Mouse (Mus musculus): ENCODE measurements at regions not wholly inside any gene's neighbourhood (a gene's known extent, or its start where the extent isn't known, plus 50 kb on each side); places are given as distances from the start of the nearest gene placed in this dataset.

- no peaks in the 10 kb centered on the region for H3K36me3 ChIP-seq (ENCODE audit: control insufficient read depth, insufficient read depth, low read length)
- H3K4me3 ChIP-seq (ENCODE audit: low read length), result no peak overlapping the region
- no peaks in the 10 kb centered on the region for H3K4me1 ChIP-seq (replicated peaks; ENCODE audit: control insufficient read depth, insufficient read depth, low read length)
- no peak for ATAC-seq (ENCODE audit: low read depth)
- no peak overlapping the region for H3K4me2 ChIP-seq (ENCODE audit: low read depth, low read length)
- H3K27me3 ChIP-seq (ENCODE audit: control insufficient read depth, insufficient read depth, low read depth, low read length), result no peaks in the 10 kb centered on the region
- H3K9me3 ChIP-seq (ENCODE audit: control insufficient read depth, low read length), result no peaks in the 10 kb centered on the region
- no peak overlapping the region for H3K27ac ChIP-seq (ENCODE audit: low read length)
- H3K9ac ChIP-seq (ENCODE audit: low read length), result no peak overlapping the region
Observed at GRCm38 (mm10) chr7:68548176-68548575, 200.9 kb downstream of the Arrdc4 start.

GRCm38 (mm10) chr7:68544136-68544535 is 204.9 kb downstream of the Arrdc4 start:
- H3K9me3 ChIP-seq (ENCODE audit: control insufficient read depth, low read length), result no peaks in the 10 kb centered on the region
- no peak overlapping the region for H3K27ac ChIP-seq (ENCODE audit: low read length)
- no peaks in the 10 kb centered on the region for H3K4me1 ChIP-seq (replicated peaks; ENCODE audit: control insufficient read depth, insufficient read depth, low read length)
- no peak for ATAC-seq (ENCODE audit: low read depth)
- H3K9ac ChIP-seq (ENCODE audit: low read length), result no peak overlapping the region
- no peak overlapping the region for H3K4me3 ChIP-seq (ENCODE audit: low read length)
- H3K36me3 ChIP-seq (ENCODE audit: control insufficient read depth, insufficient read depth, low read length), result no peaks in the 10 kb centered on the region
- 64% methylated on average over 11 of the region's 11 CpGs for WGBS
- H3K27me3 ChIP-seq (ENCODE audit: control insufficient read depth, insufficient read depth, low read depth, low read length), result no peaks in the 10 kb centered on the region
- H3K4me2 ChIP-seq (ENCODE audit: low read depth, low read length), result no peak overlapping the region

- no peak for ATAC-seq (ENCODE audit: low read depth)
- H3K27ac ChIP-seq (ENCODE audit: low read length), result no peak overlapping the region
- H3K4me3 ChIP-seq (ENCODE audit: low read length), result no peak overlapping the region
- H3K27me3 ChIP-seq (ENCODE audit: control insufficient read depth, insufficient read depth, low read depth, low read length), result no peaks in the 10 kb centered on the region
- no peak overlapping the region for H3K9ac ChIP-seq (ENCODE audit: low read length)
- WGBS, result 77% methylated on average over 6 of the region's 6 CpGs
- H3K9me3 ChIP-seq (ENCODE audit: control insufficient read depth, low read length), result no peaks in the 10 kb centered on the region
- no peak overlapping the region for H3K4me2 ChIP-seq (ENCODE audit: low read depth, low read length)
- H3K36me3 ChIP-seq (ENCODE audit: control insufficient read depth, insufficient read depth, low read length), result no peaks in the 10 kb centered on the region
- H3K4me1 ChIP-seq (replicated peaks; ENCODE audit: control insufficient read depth, insufficient read depth, low read length), result no peaks in the 10 kb centered on the region
Observed at GRCm38 (mm10) chr7:68509096-68509495, 235.5 kb downstream of the Fam169b start.

- Histone ChIP-seq H3K9me3 (ENCODE audit: control insufficient read depth, low read length) (no peaks in the 10 kb centered on the region), H3K4me3 (ENCODE audit: low read length) (no peak overlapping the region), H3K4me1 (replicated peaks; ENCODE audit: control insufficient read depth, insufficient read depth, low read length) (0 out of 2 replicates have a peak, but pooled peaks cover 2% of the 10 kb centered on the region), H3K27me3 (ENCODE audit: control insufficient read depth, insufficient read depth, low read depth, low read length) (no peaks in the 10 kb centered on the region), H3K36me3 (ENCODE audit: control insufficient read depth, insufficient read depth, low read length) (no peaks in the 10 kb centered on the region), H3K4me2 (ENCODE audit: low read depth, low read length) (no peak overlapping the region), H3K9ac (ENCODE audit: low read length) (no peak overlapping the region), H3K27ac (ENCODE audit: low read length) (peak overlapping the region; percentile 34; the same call in 1 of the 2 replicates)
- 46% methylated on average over 6 of the region's 6 CpGs for WGBS
- peak; percentile 97 for ATAC-seq (ENCODE audit: low read depth)
Observed at GRCm38 (mm10) chr7:68491143-68491810, 217.6 kb downstream of the Fam169b start.

GRCm38 (mm10) chr7:68486676-68487075 is 213.0 kb downstream of the Fam169b start:
- WGBS, result 79% methylated on average over 3 of the region's 3 CpGs
- no peak overlapping the region for H3K27ac ChIP-seq (ENCODE audit: low read length)
- H3K9ac ChIP-seq (ENCODE audit: low read length), result no peak overlapping the region
- 0 out of 2 replicates have a peak, but pooled peaks cover 1% of the 10 kb centered on the region for H3K4me1 ChIP-seq (replicated peaks; ENCODE audit: control insufficient read depth, insufficient read depth, low read length)
- ATAC-seq (ENCODE audit: low read depth), result no peak
- H3K27me3 ChIP-seq (ENCODE audit: control insufficient read depth, insufficient read depth, low read depth, low read length), result no peaks in the 10 kb centered on the region; the same call in 1 of the 2 replicates
- H3K36me3 ChIP-seq (ENCODE audit: control insufficient read depth, insufficient read depth, low read length), result no peaks in the 10 kb centered on the region
- H3K4me3 ChIP-seq (ENCODE audit: low read length), result no peak overlapping the region
- H3K4me2 ChIP-seq (ENCODE audit: low read depth, low read length), result no peak overlapping the region
- H3K9me3 ChIP-seq (ENCODE audit: control insufficient read depth, low read length), result no peaks in the 10 kb centered on the region

GRCm38 (mm10) chr7:68482553-68482952 is 208.9 kb downstream of the Fam169b start:
- Histone ChIP-seq H3K27ac (ENCODE audit: low read length) (no peak overlapping the region), H3K36me3 (ENCODE audit: control insufficient read depth, insufficient read depth, low read length) (no peaks in the 10 kb centered on the region), H3K4me3 (ENCODE audit: low read length) (no peak overlapping the region), H3K27me3 (ENCODE audit: control insufficient read depth, insufficient read depth, low read depth, low read length) (no peaks in the 10 kb centered on the region; the same call in 1 of the 2 replicates), H3K9me3 (ENCODE audit: control insufficient read depth, low read length) (no peaks in the 10 kb centered on the region), H3K4me2 (ENCODE audit: low read depth, low read length) (no peak overlapping the region), H3K4me1 (replicated peaks; ENCODE audit: control insufficient read depth, insufficient read depth, low read length) (no peaks in the 10 kb centered on the region), H3K9ac (ENCODE audit: low read length) (no peak overlapping the region)
- no peak for ATAC-seq (ENCODE audit: low read depth)
- WGBS, result 41% methylated on average over 10 of the region's 10 CpGs

GRCm38 (mm10) chr7:68480770-68481169 is 207.1 kb downstream of the Fam169b start:
- Histone ChIP-seq H3K4me2 (ENCODE audit: low read depth, low read length) (no peak overlapping the region), H3K4me3 (ENCODE audit: low read length) (no peak overlapping the region), H3K27ac (ENCODE audit: low read length) (no peak overlapping the region), H3K4me1 (replicated peaks; ENCODE audit: control insufficient read depth, insufficient read depth, low read length) (no peaks in the 10 kb centered on the region), H3K27me3 (ENCODE audit: control insufficient read depth, insufficient read depth, low read depth, low read length) (no peaks in the 10 kb centered on the region; the same call in 1 of the 2 replicates), H3K9me3 (ENCODE audit: control insufficient read depth, low read length) (no peaks in the 10 kb centered on the region), H3K36me3 (ENCODE audit: control insufficient read depth, insufficient read depth, low read length) (no peaks in the 10 kb centered on the region), H3K9ac (ENCODE audit: low read length) (no peak overlapping the region)
- peak; percentile 38; the same call in 1 of the 2 replicates for ATAC-seq (ENCODE audit: low read depth)
- 19% methylated on average over 7 of the region's 7 CpGs for WGBS

- Histone ChIP-seq H3K27me3 (ENCODE audit: control insufficient read depth, insufficient read depth, low read depth, low read length) (no peaks in the 10 kb centered on the region; the same call in 1 of the 2 replicates), H3K9ac (ENCODE audit: low read length) (no peak overlapping the region), H3K4me1 (replicated peaks; ENCODE audit: control insufficient read depth, insufficient read depth, low read length) (no peaks in the 10 kb centered on the region), H3K36me3 (ENCODE audit: control insufficient read depth, insufficient read depth, low read length) (no peaks in the 10 kb centered on the region), H3K4me2 (ENCODE audit: low read depth, low read length) (no peak overlapping the region), H3K27ac (ENCODE audit: low read length) (no peak overlapping the region), H3K4me3 (ENCODE audit: low read length) (no peak overlapping the region), H3K9me3 (ENCODE audit: control insufficient read depth, low read length) (no peaks in the 10 kb centered on the region)
- 43% methylated on average over 3 of the region's 3 CpGs for WGBS
- ATAC-seq (ENCODE audit: low read depth), result no peak
Observed at GRCm38 (mm10) chr7:68480336-68480735, 206.7 kb downstream of the Fam169b start.

GRCm38 (mm10) chr7:68478044-68478443 is 204.4 kb downstream of the Fam169b start:
- H3K4me2 ChIP-seq (ENCODE audit: low read depth, low read length), result no peak overlapping the region
- WGBS, result 62% methylated on average over 3 of the region's 3 CpGs
- no peaks in the 10 kb centered on the region for H3K4me1 ChIP-seq (replicated peaks; ENCODE audit: control insufficient read depth, insufficient read depth, low read length)
- no peaks in the 10 kb centered on the region for H3K36me3 ChIP-seq (ENCODE audit: control insufficient read depth, insufficient read depth, low read length)
- H3K9me3 ChIP-seq (ENCODE audit: control insufficient read depth, low read length), result no peaks in the 10 kb centered on the region
- no peaks in the 10 kb centered on the region; the same call in 1 of the 2 replicates for H3K27me3 ChIP-seq (ENCODE audit: control insufficient read depth, insufficient read depth, low read depth, low read length)
- no peak overlapping the region for H3K9ac ChIP-seq (ENCODE audit: low read length)
- no peak overlapping the region for H3K4me3 ChIP-seq (ENCODE audit: low read length)
- H3K27ac ChIP-seq (ENCODE audit: low read length), result no peak overlapping the region
- ATAC-seq (ENCODE audit: low read depth), result no peak
